In the genomic region with DNA sequence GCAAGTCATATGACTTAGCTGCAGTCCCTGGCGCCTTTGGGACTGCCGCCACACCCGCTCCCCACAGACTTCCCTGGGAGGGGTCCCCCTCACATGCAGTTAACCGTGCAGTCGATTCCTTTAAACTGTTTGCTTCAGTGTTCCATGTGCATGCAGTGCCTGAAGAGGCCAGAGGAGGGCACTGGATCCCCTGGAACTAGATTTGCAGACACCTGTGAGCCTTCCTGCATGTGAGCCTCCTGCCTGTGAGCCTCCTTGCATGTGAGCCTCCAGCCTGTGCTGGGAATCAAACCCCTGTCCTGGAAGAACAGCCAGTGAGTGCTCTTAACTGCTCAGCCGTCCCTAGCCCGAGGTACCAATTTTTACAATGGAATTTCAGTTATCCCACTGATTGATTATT, we compare ENCODE assay signal across 9 mouse cellular contexts. TPM values are rescaled to one million over a fixed set of nuclear protein-coding genes. Genes with fewer than 3 reads are reported as not detected.
DNase-seq lines count a peak whose midpoint lies in the region; ATAC-seq and TF ChIP-seq lines count a peak whose summit lies in the region.
"Had no signal": no experiment of that assay in that cellular context is flagged by ENCODE, and none has a peak within 500 bp of the region (broad histone marks: within the 10 kb centered on the region; RNA-seq: fewer than 3 reads in every experiment).

No protein-coding gene starts in this region.

- ATAC-seq in hindbrain, embryonic 11.5 days (ENCODE audit: low FRiP score) = no peak
- no peak for ATAC-seq in hindbrain, embryonic 16.5 days
- no peak for ATAC-seq in embryonic facial prominence, embryonic 11.5 days (replicated peaks; ENCODE audit: insufficient number of reproducible peaks, low FRiP score, low TSS enrichment, low read depth)

- H3K4me3 ChIP-seq in hindbrain, embryonic 11.5 days (ENCODE audit: low read depth, low read length) = no peak overlapping the region
- H3K4me3 ChIP-seq in hindbrain, embryonic 16.5 days (ENCODE audit: low read length) = no peak overlapping the region
- H3K4me3 ChIP-seq in spleen, adult 2 months (ENCODE audit: extremely low read depth, insufficient read depth, insufficient read length) = no peak overlapping the region
- no peak overlapping the region for H3K4me3 ChIP-seq in embryonic facial prominence, embryonic 11.5 days (ENCODE audit: low read depth, low read length)

- TF ChIP-seq CTCF in spleen, adult 2 months (IDR thresholded peaks at IDR 0.05; ENCODE audit: extremely low read depth, insufficient read depth, insufficient read length, insufficient replicate concordance) = peak; percentile 29; the same call in 1 of the 2 replicates

- 0 out of 2 replicates have a peak, but pooled peaks cover 3% of the 10 kb centered on the region for H3K4me1 ChIP-seq in hindbrain, embryonic 11.5 days (replicated peaks; ENCODE audit: control insufficient read depth, insufficient read depth, low read length)
- no peaks in the 10 kb centered on the region; the same call in 1 of the 2 replicates for H3K4me1 ChIP-seq in hindbrain, embryonic 16.5 days (ENCODE audit: control insufficient read depth, insufficient read depth, low read depth, low read length)
- no peaks in the 10 kb centered on the region for H3K4me1 ChIP-seq in spleen, adult 2 months (ENCODE audit: control insufficient read depth, insufficient read depth, insufficient read length)
- no peaks in the 10 kb centered on the region for H3K4me1 ChIP-seq in embryonic facial prominence, embryonic 11.5 days (ENCODE audit: control insufficient read depth, insufficient read depth, low read length)

- peak; percentile 50 for DNase-seq in hindbrain, embryonic 11.5 days (ENCODE audit: low spot score)
- no peak for DNase-seq in spleen, adult 2 months (ENCODE audit: low read depth in 1 of 2, low spot score in 2 of 2)
- DNase-seq in spleen, adult 18-20 months = no peak
- peak; percentile 46 for DNase-seq in embryonic facial prominence, embryonic 11.5 days (ENCODE audit: low spot score)
- peak; percentile 14 to 19 for DNase-seq in thymus, postnatal 36 days
- no peak for DNase-seq in cerebellum, adult 18-20 months
- no peak for DNase-seq in gastrocnemius, postnatal 10 days

- no peaks in the 10 kb centered on the region for H3K9me3 ChIP-seq in hindbrain, embryonic 11.5 days (ENCODE audit: control insufficient read depth, low read length)
- H3K9me3 ChIP-seq in hindbrain, embryonic 16.5 days (ENCODE audit: control insufficient read depth, low read length) = no peaks in the 10 kb centered on the region
- no peaks in the 10 kb centered on the region for H3K9me3 ChIP-seq in embryonic facial prominence, embryonic 11.5 days (replicated peaks; ENCODE audit: control insufficient read depth, low read length)

- no peaks in the 10 kb centered on the region for H3K27me3 ChIP-seq in hindbrain, embryonic 11.5 days (ENCODE audit: control insufficient read depth, insufficient read depth, low read length)
- H3K27me3 ChIP-seq in hindbrain, embryonic 16.5 days (replicated peaks; ENCODE audit: control insufficient read depth, insufficient read depth, low read length) = no peaks in the 10 kb centered on the region
- no peaks in the 10 kb centered on the region for H3K27me3 ChIP-seq in spleen, adult 2 months (ENCODE audit: control insufficient read depth, insufficient read depth, low read length)
- no peaks in the 10 kb centered on the region for H3K27me3 ChIP-seq in embryonic facial prominence, embryonic 11.5 days (ENCODE audit: control insufficient read depth, insufficient read depth, low read length)

- H3K36me3 ChIP-seq in hindbrain, embryonic 11.5 days (ENCODE audit: control insufficient read depth, insufficient read depth, low read length) = no peaks in the 10 kb centered on the region
- H3K36me3 ChIP-seq in hindbrain, embryonic 16.5 days (ENCODE audit: control insufficient read depth, insufficient read depth, low read length) = peaks cover 6% of the 10 kb centered on the region
- H3K36me3 ChIP-seq in spleen, adult 2 months (ENCODE audit: control insufficient read depth, insufficient read depth, low read length) = peaks cover 4% of the 10 kb centered on the region
- no peaks in the 10 kb centered on the region for H3K36me3 ChIP-seq in embryonic facial prominence, embryonic 11.5 days (replicated peaks; ENCODE audit: control insufficient read depth, insufficient read depth, low read depth, low read length)

- no peak overlapping the region for H3K9ac ChIP-seq in hindbrain, embryonic 11.5 days (ENCODE audit: low read depth, low read length)
- H3K9ac ChIP-seq in hindbrain, embryonic 16.5 days (ENCODE audit: low read depth, low read length) = no peak overlapping the region
- H3K9ac ChIP-seq in embryonic facial prominence, embryonic 11.5 days (replicated peaks; ENCODE audit: low read length) = no peak overlapping the region

- H3K4me2 ChIP-seq in hindbrain, embryonic 11.5 days (replicated peaks; ENCODE audit: low read depth, low read length) = no peak overlapping the region
- H3K4me2 ChIP-seq in hindbrain, embryonic 16.5 days (ENCODE audit: low read length) = no peak overlapping the region
- H3K4me2 ChIP-seq in embryonic facial prominence, embryonic 11.5 days (ENCODE audit: low read depth, low read length) = no peak overlapping the region

- TF ChIP-seq POLR2A in spleen, adult 2 months (IDR thresholded peaks at IDR 0.05; ENCODE audit: low read depth, low read length) = no peak

- 87% methylated on average over 7 of the region's 7 CpGs for WGBS in hindbrain, embryonic 11.5 days
- 85% methylated on average over 7 of the region's 7 CpGs for WGBS in hindbrain, embryonic 16.5 days
- 88% methylated on average over 7 of the region's 7 CpGs for WGBS in spleen, adult 2 months
- WGBS in embryonic facial prominence, embryonic 11.5 days = 79% methylated on average over 7 of the region's 7 CpGs

- H3K27ac ChIP-seq in hindbrain, embryonic 11.5 days (ENCODE audit: low read depth, low read length) = no peak overlapping the region
- H3K27ac ChIP-seq in hindbrain, embryonic 16.5 days (ENCODE audit: low read depth, low read length) = no peak overlapping the region
- no peak overlapping the region for H3K27ac ChIP-seq in spleen, adult 2 months (ENCODE audit: insufficient read depth, low read length)
- no peak overlapping the region for H3K27ac ChIP-seq in embryonic facial prominence, embryonic 11.5 days (replicated peaks; ENCODE audit: low read depth, low read length)

RNA-seq across cellular contexts. Expression of gene Gm17660, which starts 8.7 kb away (rescaled TPM):
- not detected in 2 replicates for polyA plus RNA-seq in hindbrain, embryonic 11.5 days (2014; fragmentation: Nextera tagmentation; extraction: Ambion mirVana)
- 0.44 TPM in 1 of 2 replicates, not detected in the other for polyA plus RNA-seq in hindbrain, embryonic 16.5 days (2015; fragmentation: Nextera tagmentation; extraction: Ambion mirVana)
- polyA plus RNA-seq in spleen, adult 2 months (2012; rRNA removed) = not detected in 2 replicates
- not detected in 2 replicates for polyA plus RNA-seq in embryonic facial prominence, embryonic 11.5 days (2014; fragmentation: Nextera tagmentation; extraction: Ambion mirVana)
- not detected for total RNA-seq in gastrocnemius, postnatal 10 days (2021)
- total RNA-seq: heart, postnatal 14 days had no signal

RNA-seq across cellular contexts. Expression of gene Nudt9, which starts 22.6 kb away (rescaled TPM):
- polyA plus RNA-seq in hindbrain, embryonic 11.5 days (2014; fragmentation: Nextera tagmentation; extraction: Ambion mirVana) = 65.1 and 68.2 TPM in 2 replicates
- 68.4 and 71.7 TPM in 2 replicates for polyA plus RNA-seq in hindbrain, embryonic 16.5 days (2015; fragmentation: Nextera tagmentation; extraction: Ambion mirVana)
- 27.7 and 39.1 TPM in 2 replicates for polyA plus RNA-seq in spleen, adult 2 months (2012; rRNA removed)
- polyA plus RNA-seq in embryonic facial prominence, embryonic 11.5 days (2014; fragmentation: Nextera tagmentation; extraction: Ambion mirVana) = 66.9 and 73.6 TPM in 2 replicates
- 10 to 100 TPM; 43.7 to 48.9 TPM for total RNA-seq in gastrocnemius, postnatal 10 days (2021)

RNA-seq across cellular contexts. Expression of gene Sparcl1, which starts 44.8 kb away (rescaled TPM):
- 61.5 and 61.9 TPM in 2 replicates for polyA plus RNA-seq in hindbrain, embryonic 11.5 days (2014; fragmentation: Nextera tagmentation; extraction: Ambion mirVana)
- polyA plus RNA-seq in hindbrain, embryonic 16.5 days (2015; fragmentation: Nextera tagmentation; extraction: Ambion mirVana) = 481 and 585 TPM in 2 replicates
- 17.3 and 18.0 TPM in 2 replicates for polyA plus RNA-seq in spleen, adult 2 months (2012; rRNA removed)
- polyA plus RNA-seq in embryonic facial prominence, embryonic 11.5 days (2014; fragmentation: Nextera tagmentation; extraction: Ambion mirVana) = 45.8 and 48.8 TPM in 2 replicates
- total RNA-seq in gastrocnemius, postnatal 10 days (2021) = 100 to 1,000 TPM; 231 to 240 TPM

RNA-seq across cellular contexts. Expression of gene Hsd17b11, which starts 47.0 kb away (rescaled TPM):
- 1.3 and 1.5 TPM in 2 replicates for polyA plus RNA-seq in hindbrain, embryonic 11.5 days (2014; fragmentation: Nextera tagmentation; extraction: Ambion mirVana)
- 2.9 and 3.1 TPM in 2 replicates for polyA plus RNA-seq in hindbrain, embryonic 16.5 days (2015; fragmentation: Nextera tagmentation; extraction: Ambion mirVana)
- 12.2 and 13.0 TPM in 2 replicates for polyA plus RNA-seq in spleen, adult 2 months (2012; rRNA removed)
- polyA plus RNA-seq in embryonic facial prominence, embryonic 11.5 days (2014; fragmentation: Nextera tagmentation; extraction: Ambion mirVana) = 1.4 and 1.8 TPM in 2 replicates
- 10 to 100 TPM; 15.4 to 17.7 TPM for total RNA-seq in gastrocnemius, postnatal 10 days (2021)

Comparison
In these comparisons a context has a peak if more than half of its experiments do, and no peak if none do; other contexts are left out.
1. DNase-seq: peak in hindbrain, embryonic 11.5 days (single experiment), embryonic facial prominence, embryonic 11.5 days (single experiment) and thymus, postnatal 36 days (2 of 2); none in spleen, adult 2 months (0 of 2), spleen, adult 18-20 months (0 of 2), cerebellum, adult 18-20 months (0 of 2) and gastrocnemius, postnatal 10 days (single experiment).